Mouse (Mus musculus) cerebellum, adult 2 months (tissue): ENCODE measurements around the gene Gzma.

Source experiments
- CTCF ChIP-seq: fragments of 200-500 bp; IDR thresholded peaks from 2 replicates; pipeline ENCODE4 v1.5.1; 2011; ENCODE audit warnings: low read depth, mild to moderate bottlenecking, control low read depth, low read length, moderate library complexity, borderline replicate concordance; ENCODE audit not compliant: insufficient read depth
- POLR2A ChIP-seq: fragments of 200-500 bp; IDR thresholded peaks from 2 replicates; pipeline ENCODE4 v1.6.1; 2011; ENCODE audit warnings: low read length, control low read depth, borderline replicate concordance; ENCODE audit not compliant: insufficient read depth

GRCm38 (mm10) chr13:113046211-113046883 is 54.4 kb downstream of the Gzma start, which contains the start of gene Gpx8:
- TF ChIP-seq CTCF (no peak), POLR2A (no peak)
